Mouse (Mus musculus) heart, postnatal 4 days (tissue): ENCODE measurements at regions not wholly inside any gene's neighbourhood (a gene's known extent, or its start where the extent isn't known, plus 50 kb on each side); places are given as distances from the start of the nearest gene placed in this dataset.
A peak's percentile ranks its signal among the peaks of the same experiment; 100 is the strongest.

ENCODE experiments used
- DNase-seq: peaks from one replicate; pipeline ENCODE4 v3.0.0; 2021
- microRNA-seq, 2 experiments: library from miRNA; unstranded; fragments of <30 nt; microRNA quantifications; one replicate each; pipeline ENCODE4 v1.2.0; 2021 to 2022

GRCm38 (mm10) chr1:73105856-73106463 lies 90.3 kb upstream of the Tnp1 start:
- DNase-seq, result peak; percentile 47

GRCm38 (mm10) chr1:73097645-73098440 lies 82.1 kb upstream of the Tnp1 start:
- no peak for DNase-seq

- DNase-seq, result no peak
Observed at GRCm38 (mm10) chr1:73089636-73090035, 73.9 kb upstream of the Tnp1 start.

- no peak for DNase-seq
Observed at GRCm38 (mm10) chr1:73088494-73088893, 72.8 kb upstream of the Tnp1 start.

GRCm38 (mm10) chr1:73084946-73085345 lies 69.2 kb upstream of the Tnp1 start:
- DNase-seq, result no peak

GRCm38 (mm10) chr1:73083396-73083795 lies 67.7 kb upstream of the Tnp1 start:
- DNase-seq, result no peak

GRCm38 (mm10) chr1:73079518-73079917 lies 63.8 kb upstream of the Tnp1 start:
- no peak for DNase-seq

- no peak for DNase-seq
Observed at GRCm38 (mm10) chr1:73077156-73077555, 61.4 kb upstream of the Tnp1 start.

- DNase-seq, result no peak
Observed at GRCm38 (mm10) chr1:73075699-73076373, 60.1 kb upstream of the Tnp1 start.

GRCm38 (mm10) chr1:73075159-73075558 lies 59.5 kb upstream of the Tnp1 start:
- no peak for DNase-seq

- DNase-seq, result no peak
Observed at GRCm38 (mm10) chr1:73074525-73074924, 58.8 kb upstream of the Tnp1 start.

GRCm38 (mm10) chr1:73072237-73072904 lies 56.7 kb upstream of the Tnp1 start:
- DNase-seq, result peak; percentile 16

GRCm38 (mm10) chr1:73070126-73070525 lies 54.4 kb upstream of the Tnp1 start:
- DNase-seq, result no peak

Small RNA genes in the stretch of these regions (microRNA-seq; reads per million reads assigned to microRNA genes)
- 0 reads per million in 2 experiments for gene Mir6351
